Mouse (Mus musculus) liver, adult 2 months (tissue): Measurements from ENCODE around the gene Gngt2. TPM values are rescaled to one million over a fixed set of nuclear protein-coding genes. Genes with fewer than 3 reads are reported as not detected.
A peak's percentile ranks its signal among the peaks of the same experiment; 100 is the strongest.

Experiments
- DNase-seq: peaks from one replicate; pipeline ENCODE4 v3.0.0-alpha.2; 2011; ENCODE audit warnings: low read depth, low spot score; ENCODE audit errors: extremely low read depth
- H3K27ac ChIP-seq: fragments of 200-500 bp; replicated peaks from 2 replicates; pipeline ENCODE4 v1.5.1; 2012; ENCODE audit warnings: low read depth, mild to moderate bottlenecking, control low read depth, inconsistent platforms, low read length; ENCODE audit not compliant: insufficient read depth
- H3K27me3 ChIP-seq: fragments of 200-500 bp; 2 replicates; pipeline ENCODE4 v1.6.1; 2012; ENCODE audit warnings: mild to moderate bottlenecking, moderate library complexity, low read length, inconsistent platforms; ENCODE audit not compliant: control insufficient read depth, insufficient read depth
- H3K36me3 ChIP-seq: fragments of 200-500 bp; 2 replicates; pipeline ENCODE4 v1.6.1; 2012; ENCODE audit warnings: low read length, inconsistent platforms; ENCODE audit not compliant: control insufficient read depth, insufficient read depth
- H3K4me1 ChIP-seq: fragments of 200-500 bp; 2 replicates; pipeline ENCODE4 v1.6.1; 2011; ENCODE audit warnings: low read length; ENCODE audit not compliant: control insufficient read depth, insufficient read depth
- H3K4me3 ChIP-seq: fragments of 200-500 bp; 2 replicates; pipeline ENCODE4 v1.5.1; 2011; ENCODE audit warnings: low read depth, mild to moderate bottlenecking, control low read depth, low read length, moderate library complexity; ENCODE audit not compliant: insufficient read depth
- H3K79me2 ChIP-seq: fragments of 200-500 bp; 2 replicates; pipeline ENCODE4 v1.6.1; 2012; ENCODE audit warnings: inconsistent platforms, mild to moderate bottlenecking, low read length, moderate library complexity; ENCODE audit not compliant: control insufficient read depth, insufficient read depth
- H3K9ac ChIP-seq: fragments of 200-500 bp; 2 replicates; pipeline ENCODE4 v1.6.1; 2012; ENCODE audit warnings: low read depth, mild to moderate bottlenecking, control low read depth, inconsistent platforms, low read length
- CTCF ChIP-seq: fragments of 200-500 bp; IDR thresholded peaks from 2 replicates; pipeline ENCODE4 v1.5.1; 2011; ENCODE audit warnings: low read depth, low read length, control low read depth
- POLR2A ChIP-seq: fragments of 200-500 bp; IDR thresholded peaks from 2 replicates; pipeline ENCODE4 v1.6.1; 2011; ENCODE audit warnings: low read length, control low read depth; ENCODE audit not compliant: insufficient read depth; ENCODE audit errors: extremely low read depth
- WGBS: fragments of 180-500 bp; shearing (Covaris S2); methylation state at CpG from one replicate; pipeline ENCODE4 v1.1.7; 2018; 5-methylcytosine and 5-hydroxymethylcytosine counted together
- polyA plus RNA-seq: library from polyadenylated mRNA; depleted of rRNA; stranded (reverse); fragments of >200 nt; gene quantifications from 2 replicates; pipeline ENCODE4 v1.2.3, GENCODE M21; 2012
- total RNA-seq: library from RNA; depleted of rRNA; stranded (reverse); fragments of >200 nt; gene quantifications from 2 replicates; pipeline ENCODE4 v1.2.3, GENCODE M21; 2014

Gene Gngt2
- total and polyA plus RNA-seq, 2 experiments: 5.1 to 11.5 TPM

GRCm38 (mm10) chr11:95842953-95843352 lies 5.9 kb downstream of the Gngt2 start:
- H3K4me3 ChIP-seq: peak overlapping the region; percentile 37
- H3K79me2 ChIP-seq: no peaks in the 10 kb centered on the region
- 71% methylated on average over 5 of the region's 5 CpGs for WGBS
- no peak for TF ChIP-seq CTCF
- TF ChIP-seq POLR2A: no peak
- H3K27me3 ChIP-seq: no peaks in the 10 kb centered on the region
- no peaks in the 10 kb centered on the region; the same call in 1 of the 2 replicates for H3K4me1 ChIP-seq
- no peaks in the 10 kb centered on the region for H3K36me3 ChIP-seq
- DNase-seq: peak; percentile 39
- H3K27ac ChIP-seq: peak overlapping the region; percentile 52
- peak overlapping the region; percentile 21; the same call in 1 of the 2 replicates for H3K9ac ChIP-seq

GRCm38 (mm10) chr11:95843421-95843950 lies 6.5 kb downstream of the Gngt2 start:
- H3K9ac ChIP-seq: peak overlapping the region; percentile 44; the same call in 1 of the 2 replicates
- H3K36me3 ChIP-seq: no peaks in the 10 kb centered on the region
- no peak for TF ChIP-seq CTCF
- no peak for TF ChIP-seq POLR2A
- peak overlapping the region; percentile 45 for H3K27ac ChIP-seq
- 63% methylated on average over 6 of the region's 6 CpGs for WGBS
- no peak for DNase-seq
- no peaks in the 10 kb centered on the region; the same call in 1 of the 2 replicates for H3K4me1 ChIP-seq
- no peaks in the 10 kb centered on the region for H3K79me2 ChIP-seq
- H3K27me3 ChIP-seq: no peaks in the 10 kb centered on the region
- peak overlapping the region; percentile 20 for H3K4me3 ChIP-seq

GRCm38 (mm10) chr11:95844935-95845334 lies 7.9 kb downstream of the Gngt2 start:
- Histone ChIP-seq H3K4me3 (no peak overlapping the region), H3K27me3 (no peaks in the 10 kb centered on the region), H3K4me1 (no peaks in the 10 kb centered on the region; the same call in 1 of the 2 replicates), H3K36me3 (no peaks in the 10 kb centered on the region), H3K27ac (peak overlapping the region; percentile 36; the same call in 1 of the 2 replicates), H3K79me2 (no peaks in the 10 kb centered on the region), H3K9ac (no peak overlapping the region)
- TF ChIP-seq CTCF (no peak), POLR2A (no peak)
- 65% methylated on average over 4 of the region's 4 CpGs for WGBS
- DNase-seq: peak; percentile 20

- Histone ChIP-seq H3K27ac (no peak overlapping the region), H3K27me3 (no peaks in the 10 kb centered on the region), H3K9ac (no peak overlapping the region), H3K36me3 (no peaks in the 10 kb centered on the region), H3K79me2 (no peaks in the 10 kb centered on the region), H3K4me3 (no peak overlapping the region), H3K4me1 (no peaks in the 10 kb centered on the region)
- TF ChIP-seq CTCF: no peak
- no peak for TF ChIP-seq POLR2A
- WGBS: 62% methylated on average over 2 of the region's 2 CpGs
- peak; percentile 43 for DNase-seq
Observed at GRCm38 (mm10) chr11:95850898-95851297, 13.9 kb downstream of the Gngt2 start.

- 40% methylated on average over 5 of the region's 5 CpGs for WGBS
- H3K4me1 ChIP-seq: no peaks in the 10 kb centered on the region
- no peak overlapping the region for H3K4me3 ChIP-seq
- DNase-seq: peak; percentile 55
- H3K79me2 ChIP-seq: no peaks in the 10 kb centered on the region
- no peaks in the 10 kb centered on the region for H3K36me3 ChIP-seq
- no peak overlapping the region for H3K9ac ChIP-seq
- TF ChIP-seq POLR2A (no peak), CTCF (peak; percentile 91)
- no peaks in the 10 kb centered on the region for H3K27me3 ChIP-seq
- H3K27ac ChIP-seq: no peak overlapping the region
Observed at GRCm38 (mm10) chr11:95853684-95854083, 16.7 kb downstream of the Gngt2 start.

- 96% methylated on average over 4 of the region's 4 CpGs for WGBS
- TF ChIP-seq CTCF: no peak
- TF ChIP-seq POLR2A: no peak
- 0 out of 2 replicates have a peak, but pooled peaks cover 2% of the 10 kb centered on the region for H3K4me1 ChIP-seq
- DNase-seq: no peak
- no peaks in the 10 kb centered on the region for H3K79me2 ChIP-seq
- H3K9ac ChIP-seq: no peak overlapping the region
- no peaks in the 10 kb centered on the region for H3K27me3 ChIP-seq
- no peak overlapping the region for H3K27ac ChIP-seq
- H3K36me3 ChIP-seq: no peaks in the 10 kb centered on the region
- H3K4me3 ChIP-seq: no peak overlapping the region
Observed at GRCm38 (mm10) chr11:95857306-95857705, 20.3 kb downstream of the Gngt2 start.
